ENCODE assay signal across 22 mouse cellular contexts in genomic region chr7:46718591-46719270, GRCm38 (mm10). TPM values are rescaled to one million over a fixed set of nuclear protein-coding genes. Genes with fewer than 3 reads are reported as not detected.
DNase-seq lines count a peak whose midpoint lies in the region; ATAC-seq and TF ChIP-seq lines count a peak whose summit lies in the region.
"Had no signal": no experiment of that assay in that cellular context is flagged by ENCODE, and none has a peak within 500 bp of the region (broad histone marks: within the 10 kb centered on the region; RNA-seq: fewer than 3 reads in every experiment).

No protein-coding gene starts in this region.

- H3K4me3 ChIP-seq in hindbrain, postnatal 0 days (ENCODE audit: low read length) = no peak overlapping the region
- no peak overlapping the region for H3K4me3 ChIP-seq in hindbrain, embryonic 12.5 days
- H3K4me3 ChIP-seq in stomach, embryonic 16.5 days (replicated peaks; ENCODE audit: low read length) = no peak overlapping the region
- no peak overlapping the region for H3K4me3 ChIP-seq in stomach, postnatal 0 days (ENCODE audit: low read depth, low read length)
- no peak overlapping the region for H3K4me3 ChIP-seq in liver, postnatal 0 days (ENCODE audit: low read depth, low read length)
- H3K4me3 ChIP-seq: heart, embryonic 13.5 days; myocyte; stomach, embryonic 15.5 days had no signal

- ATAC-seq in hindbrain, postnatal 0 days = peak; percentile 93
- no peak for ATAC-seq in hindbrain, embryonic 12.5 days (ENCODE audit: low FRiP score)
- ATAC-seq in stomach, embryonic 16.5 days (ENCODE audit: insufficient read depth, low FRiP score) = 0 out of 2 replicates have a peak, but pooled peaks have one; percentile 17
- ATAC-seq in stomach, postnatal 0 days (ENCODE audit: low FRiP score, low TSS enrichment) = no peak
- ATAC-seq in liver, postnatal 0 days = 0 out of 2 replicates have a peak, but pooled peaks have one; percentile 16

- H3K27ac ChIP-seq in hindbrain, postnatal 0 days = peak overlapping the region; percentile 66
- H3K27ac ChIP-seq in hindbrain, embryonic 12.5 days = no peak overlapping the region
- no peak overlapping the region for H3K27ac ChIP-seq in stomach, embryonic 16.5 days (ENCODE audit: low read length)
- no peak overlapping the region for H3K27ac ChIP-seq in stomach, postnatal 0 days (replicated peaks)
- H3K27ac ChIP-seq in liver, postnatal 0 days (ENCODE audit: low read depth) = no peak overlapping the region
- H3K27ac ChIP-seq: heart, embryonic 13.5 days; stomach, embryonic 15.5 days had no signal

- TF ChIP-seq CTCF in hindbrain, postnatal 0 days (IDR thresholded peaks at IDR 0.05; ENCODE audit: low read depth) = no peak
- TF ChIP-seq CTCF in stomach, postnatal 0 days (IDR thresholded peaks at IDR 0.05; ENCODE audit: low read depth) = no peak
- TF ChIP-seq CTCF in liver, postnatal 0 days (IDR thresholded peaks at IDR 0.05; ENCODE audit: low read depth) = no peak

- WGBS in hindbrain, postnatal 0 days = 60% methylated on average over 7 of the region's 7 CpGs
- 85% methylated on average over 7 of the region's 7 CpGs for WGBS in hindbrain, embryonic 12.5 days
- WGBS in stomach, embryonic 16.5 days = 80% methylated on average over 7 of the region's 7 CpGs
- WGBS in stomach, postnatal 0 days = 78% methylated on average over 7 of the region's 7 CpGs
- 56% methylated on average over 7 of the region's 7 CpGs for WGBS in liver, postnatal 0 days (ENCODE audit: insufficient replicate concordance)

- no peak overlapping the region for H3K4me2 ChIP-seq in hindbrain, postnatal 0 days (ENCODE audit: low read depth, low read length)
- no peak overlapping the region for H3K4me2 ChIP-seq in hindbrain, embryonic 12.5 days (replicated peaks)
- H3K4me2 ChIP-seq in stomach, embryonic 16.5 days (ENCODE audit: low read depth, low read length) = no peak overlapping the region
- H3K4me2 ChIP-seq in stomach, postnatal 0 days (replicated peaks; ENCODE audit: low read depth) = no peak overlapping the region
- no peak overlapping the region for H3K4me2 ChIP-seq in liver, postnatal 0 days (ENCODE audit: low read depth, low read length)
- H3K4me2 ChIP-seq: heart, embryonic 13.5 days; midbrain, embryonic 11.5 days; stomach, embryonic 15.5 days had no signal

- H3K36me3 ChIP-seq in hindbrain, postnatal 0 days (ENCODE audit: insufficient read depth, low read length) = no peaks in the 10 kb centered on the region
- H3K36me3 ChIP-seq in hindbrain, embryonic 12.5 days = no peaks in the 10 kb centered on the region
- H3K36me3 ChIP-seq in stomach, embryonic 16.5 days (ENCODE audit: control insufficient read depth, insufficient read depth, low read length) = no peaks in the 10 kb centered on the region
- no peaks in the 10 kb centered on the region for H3K36me3 ChIP-seq in stomach, postnatal 0 days (ENCODE audit: control insufficient read depth, insufficient read depth, low read length)
- no peaks in the 10 kb centered on the region for H3K36me3 ChIP-seq in liver, postnatal 0 days (replicated peaks; ENCODE audit: insufficient read depth, low read length)
- H3K36me3 ChIP-seq: heart, embryonic 13.5 days; stomach, embryonic 15.5 days had no signal

- DNase-seq in hindbrain, postnatal 0 days (ENCODE audit: low spot score) = peak; percentile 77
- DNase-seq in stomach, postnatal 0 days (ENCODE audit: low spot score) = no peak
- peak; percentile 96 for DNase-seq in cerebellum, adult 9-11 months
- DNase-seq in liver, postnatal 0 days = no peak
- no peak for DNase-seq in kidney, adult 8-10 months
- DNase-seq in thymus, postnatal 10 days (ENCODE audit: low spot score in 2 of 2) = no peak
- DNase-seq: kidney, adult 9 months; retina, postnatal 1 day; thymus, postnatal 25 days had no signal

- H3K27me3 ChIP-seq in hindbrain, postnatal 0 days (ENCODE audit: insufficient read depth, low read length) = no peaks in the 10 kb centered on the region
- H3K27me3 ChIP-seq in hindbrain, embryonic 12.5 days = 0 out of 2 replicates have a peak, but pooled peaks cover 2% of the 10 kb centered on the region
- H3K27me3 ChIP-seq in stomach, embryonic 16.5 days (ENCODE audit: control insufficient read depth, insufficient read depth, low read length) = no peaks in the 10 kb centered on the region
- no peaks in the 10 kb centered on the region for H3K27me3 ChIP-seq in stomach, postnatal 0 days (ENCODE audit: control insufficient read depth, insufficient read depth, low read length)
- H3K27me3 ChIP-seq in liver, postnatal 0 days (ENCODE audit: insufficient read depth, low read length) = no peaks in the 10 kb centered on the region
- H3K27me3 ChIP-seq: stomach, embryonic 15.5 days had no signal

- H3K4me1 ChIP-seq in hindbrain, postnatal 0 days (ENCODE audit: insufficient read depth, low read length) = peaks cover 8% of the 10 kb centered on the region; the same call in 1 of the 2 replicates
- no peaks in the 10 kb centered on the region for H3K4me1 ChIP-seq in hindbrain, embryonic 12.5 days
- H3K4me1 ChIP-seq in stomach, embryonic 16.5 days (ENCODE audit: control insufficient read depth, insufficient read depth, low read length) = no peaks in the 10 kb centered on the region
- H3K4me1 ChIP-seq in stomach, postnatal 0 days (replicated peaks; ENCODE audit: control insufficient read depth, insufficient read depth) = no peaks in the 10 kb centered on the region
- peaks cover 5% of the 10 kb centered on the region for H3K4me1 ChIP-seq in liver, postnatal 0 days (ENCODE audit: insufficient read depth)
- H3K4me1 ChIP-seq: heart, embryonic 13.5 days; stomach, embryonic 15.5 days had no signal

- H3K9ac ChIP-seq in hindbrain, postnatal 0 days (replicated peaks; ENCODE audit: low read length) = no peak overlapping the region
- H3K9ac ChIP-seq in hindbrain, embryonic 12.5 days = no peak overlapping the region
- no peak overlapping the region for H3K9ac ChIP-seq in stomach, embryonic 16.5 days (ENCODE audit: low read length)
- H3K9ac ChIP-seq in stomach, postnatal 0 days (ENCODE audit: low read length) = no peak overlapping the region
- no peak overlapping the region for H3K9ac ChIP-seq in liver, postnatal 0 days (replicated peaks)
- H3K9ac ChIP-seq: heart, embryonic 13.5 days; stomach, embryonic 15.5 days had no signal

- no peak for TF ChIP-seq EP300 in stomach, postnatal 0 days (optimal IDR thresholded peaks at IDR 0.05)
- TF ChIP-seq EP300 in liver, postnatal 0 days (IDR thresholded peaks at IDR 0.05; ENCODE audit: low read depth) = no peak

- H3K9me3 ChIP-seq in hindbrain, postnatal 0 days (ENCODE audit: low read length) = no peaks in the 10 kb centered on the region
- no peaks in the 10 kb centered on the region for H3K9me3 ChIP-seq in hindbrain, embryonic 12.5 days (replicated peaks)
- H3K9me3 ChIP-seq in stomach, embryonic 16.5 days (replicated peaks; ENCODE audit: control insufficient read depth, low read length) = no peaks in the 10 kb centered on the region
- no peaks in the 10 kb centered on the region for H3K9me3 ChIP-seq in stomach, postnatal 0 days (ENCODE audit: control insufficient read depth, low read length)
- no peaks in the 10 kb centered on the region for H3K9me3 ChIP-seq in liver, postnatal 0 days (ENCODE audit: low read length)
- H3K9me3 ChIP-seq: heart, embryonic 13.5 days; stomach, embryonic 15.5 days had no signal

RNA-seq across cellular contexts. Expression of gene Saa3, which starts 3.2 kb away (rescaled TPM):
- 0.54 TPM in 1 of 2 replicates, not detected in the other for total RNA-seq in hindbrain, postnatal 0 days (2014; rRNA removed)
- 0.36 and 0.43 TPM in 2 replicates for polyA plus RNA-seq in hindbrain, postnatal 0 days (2015; fragmentation: Nextera tagmentation; extraction: Ambion mirVana)
- 0.09 TPM in 1 of 2 replicates, not detected in the other for polyA plus RNA-seq in hindbrain, embryonic 12.5 days (2016; fragmentation: Nextera tagmentation; extraction: Ambion mirVana)
- polyA plus RNA-seq in stomach, embryonic 16.5 days (2015; fragmentation: Nextera tagmentation; extraction: Ambion mirVana) = 0.32 and 0.54 TPM in 2 replicates
- polyA plus RNA-seq in stomach, postnatal 0 days (2015; fragmentation: Nextera tagmentation; extraction: Ambion mirVana) = 0.34 TPM in 1 of 2 replicates, not detected in the other
- 5.4 and 11.9 TPM in 2 replicates for polyA plus RNA-seq in liver, postnatal 0 days (2015; fragmentation: Nextera tagmentation; extraction: Ambion mirVana)
- total RNA-seq: hematopoietic stem cell, adult 5-6 weeks; left cerebral cortex, adult 18-20 months; neutrophil, adult 5-6 weeks had no signal
- polyA plus RNA-seq: heart, embryonic 13.5 days; midbrain, embryonic 11.5 days had no signal

RNA-seq across cellular contexts. Expression of gene Saal1, which starts 8.3 kb away (rescaled TPM):
- 12.2 and 14.4 TPM in 2 replicates for total RNA-seq in hindbrain, postnatal 0 days (2014; rRNA removed)
- 13.0 and 13.4 TPM in 2 replicates for polyA plus RNA-seq in hindbrain, postnatal 0 days (2015; fragmentation: Nextera tagmentation; extraction: Ambion mirVana)
- 27.2 and 28.4 TPM in 2 replicates for polyA plus RNA-seq in hindbrain, embryonic 12.5 days (2016; fragmentation: Nextera tagmentation; extraction: Ambion mirVana)
- 23.2 and 25.6 TPM in 2 replicates for polyA plus RNA-seq in stomach, embryonic 16.5 days (2015; fragmentation: Nextera tagmentation; extraction: Ambion mirVana)
- polyA plus RNA-seq in stomach, postnatal 0 days (2015; fragmentation: Nextera tagmentation; extraction: Ambion mirVana) = 10.4 and 11.2 TPM in 2 replicates
- 6.5 and 6.9 TPM in 2 replicates for polyA plus RNA-seq in liver, postnatal 0 days (2015; fragmentation: Nextera tagmentation; extraction: Ambion mirVana)

RNA-seq across cellular contexts. Expression of gene Saa4, which starts 13.7 kb away (rescaled TPM):
- not detected in 2 replicates for total RNA-seq in hindbrain, postnatal 0 days (2014; rRNA removed)
- polyA plus RNA-seq in hindbrain, postnatal 0 days (2015; fragmentation: Nextera tagmentation; extraction: Ambion mirVana) = not detected in 2 replicates
- not detected in 2 replicates for polyA plus RNA-seq in hindbrain, embryonic 12.5 days (2016; fragmentation: Nextera tagmentation; extraction: Ambion mirVana)
- polyA plus RNA-seq in stomach, embryonic 16.5 days (2015; fragmentation: Nextera tagmentation; extraction: Ambion mirVana) = 0.27 and 0.68 TPM in 2 replicates
- polyA plus RNA-seq in stomach, postnatal 0 days (2015; fragmentation: Nextera tagmentation; extraction: Ambion mirVana) = not detected in 2 replicates
- 2.3 and 2.4 TPM in 2 replicates for polyA plus RNA-seq in liver, postnatal 0 days (2015; fragmentation: Nextera tagmentation; extraction: Ambion mirVana)
- total RNA-seq: adrenal gland, adult 18-20 months; ES-E14; hematopoietic stem cell, adult 5-6 weeks; left cerebral cortex, adult 18-20 months; neutrophil, adult 5-6 weeks had no signal
- polyA plus RNA-seq: heart, embryonic 13.5 days; limb, embryonic 14.5 days; midbrain, embryonic 11.5 days; myocyte had no signal

RNA-seq across cellular contexts. Expression of gene Saa1, which starts 24.0 kb away (rescaled TPM):
- total RNA-seq in hindbrain, postnatal 0 days (2014; rRNA removed) = not detected in 2 replicates
- polyA plus RNA-seq in hindbrain, postnatal 0 days (2015; fragmentation: Nextera tagmentation; extraction: Ambion mirVana) = 0.32 and 0.43 TPM in 2 replicates
- polyA plus RNA-seq in hindbrain, embryonic 12.5 days (2016; fragmentation: Nextera tagmentation; extraction: Ambion mirVana) = 0.37 TPM in 1 of 2 replicates, not detected in the other
- 0.48 TPM in 1 of 2 replicates, not detected in the other for polyA plus RNA-seq in stomach, embryonic 16.5 days (2015; fragmentation: Nextera tagmentation; extraction: Ambion mirVana)
- 0.13 and 0.33 TPM in 2 replicates for polyA plus RNA-seq in stomach, postnatal 0 days (2015; fragmentation: Nextera tagmentation; extraction: Ambion mirVana)
- 0.38 and 0.63 TPM in 2 replicates for polyA plus RNA-seq in liver, postnatal 0 days (2015; fragmentation: Nextera tagmentation; extraction: Ambion mirVana)
- total RNA-seq: adrenal gland, adult 18-20 months; ES-E14; gastrocnemius, postnatal 4 days; hematopoietic stem cell, adult 5-6 weeks; left cerebral cortex, adult 18-20 months; neutrophil, adult 5-6 weeks had no signal
- polyA plus RNA-seq: heart, embryonic 13.5 days; midbrain, embryonic 11.5 days; myocyte had no signal

RNA-seq across cellular contexts. Expression of gene Saa2, which starts 32.9 kb away (rescaled TPM):
- 0.05 TPM in 1 of 2 replicates, not detected in the other for total RNA-seq in hindbrain, postnatal 0 days (2014; rRNA removed)
- polyA plus RNA-seq in hindbrain, postnatal 0 days (2015; fragmentation: Nextera tagmentation; extraction: Ambion mirVana) = 0.39 and 1.1 TPM in 2 replicates
- polyA plus RNA-seq in hindbrain, embryonic 12.5 days (2016; fragmentation: Nextera tagmentation; extraction: Ambion mirVana) = not detected in 2 replicates
- not detected in 2 replicates for polyA plus RNA-seq in stomach, embryonic 16.5 days (2015; fragmentation: Nextera tagmentation; extraction: Ambion mirVana)
- 0.08 TPM in 1 of 2 replicates, not detected in the other for polyA plus RNA-seq in stomach, postnatal 0 days (2015; fragmentation: Nextera tagmentation; extraction: Ambion mirVana)
- 0.19 and 0.25 TPM in 2 replicates for polyA plus RNA-seq in liver, postnatal 0 days (2015; fragmentation: Nextera tagmentation; extraction: Ambion mirVana)
- total RNA-seq: adrenal gland, adult 18-20 months; ES-E14; gastrocnemius, postnatal 4 days; hematopoietic stem cell, adult 5-6 weeks; left cerebral cortex, adult 18-20 months; neutrophil, adult 5-6 weeks had no signal
- polyA plus RNA-seq: heart, embryonic 13.5 days; midbrain, embryonic 11.5 days; myocyte; stomach, embryonic 15.5 days had no signal

Comparison
In these comparisons a context has a peak if more than half of its experiments do, and no peak if none do; other contexts are left out.
1. ATAC-seq: peak in hindbrain, postnatal 0 days (single experiment), stomach, embryonic 16.5 days (single experiment) and liver, postnatal 0 days (single experiment); none in hindbrain, embryonic 12.5 days (single experiment) and stomach, postnatal 0 days (single experiment).
2. DNase-seq: peak in hindbrain, postnatal 0 days (single experiment) and cerebellum, adult 9-11 months (single experiment); none in stomach, postnatal 0 days (single experiment), liver, postnatal 0 days (single experiment), kidney, adult 8-10 months (0 of 2) and thymus, postnatal 10 days (0 of 2).